Mouse (Mus musculus): ENCODE measurements around the gene Rab9.

- no peak for TF ChIP-seq CTCF (IDR thresholded peaks at IDR 0.05; ENCODE audit: low read depth, low read length)
- TF ChIP-seq GATA1 (IDR thresholded peaks at IDR 0.05; ENCODE audit: borderline replicate concordance, low read length), result no peak
- no peak for TF ChIP-seq TAL1 (conservative IDR thresholded peaks at IDR 0.05; ENCODE audit: low read depth, low read length)
- TF ChIP-seq POLR2AphosphoS5 (IDR thresholded peaks at IDR 0.05; ENCODE audit: insufficient replicate concordance, low read depth, low read length), result no peak
- TF ChIP-seq GATA2 (IDR thresholded peaks at IDR 0.05; ENCODE audit: borderline replicate concordance, low read depth, low read length), result no peak
Measured at GRCm38 (mm10) chrX:166407865-166408264, 71.8 kb downstream of the Rab9 start.
